Mouse (Mus musculus): Measurements from ENCODE around the gene Slit3. TPM values are rescaled to one million over a fixed set of nuclear protein-coding genes. Genes with fewer than 3 reads are reported as not detected.

Gene Slit3
- polyA plus RNA-seq, 1 experiment from 2014 or later: 14.2 TPM

- H3K36me3 ChIP-seq (ENCODE audit: insufficient read depth, low read length): no peaks in the 10 kb centered on the region
- H3K27ac ChIP-seq (ENCODE audit: low read length): no peak overlapping the region
- H3K9ac ChIP-seq (replicated peaks; ENCODE audit: low read depth): no peak overlapping the region
- no peak for DNase-seq (ENCODE audit: low spot score)
- no peak overlapping the region for H3K4me3 ChIP-seq (ENCODE audit: low read depth, low read length)
- TF ChIP-seq CTCF (IDR thresholded peaks at IDR 0.05) (no peak), EP300 (IDR thresholded peaks at IDR 0.05) (peak; percentile 24; the same call in 1 of the 2 replicates)
- H3K4me2 ChIP-seq (replicated peaks; ENCODE audit: low read depth, low read length): no peak overlapping the region
- 53% methylated on average over 6 of the region's 6 CpGs for WGBS
- H3K27me3 ChIP-seq (replicated peaks; ENCODE audit: insufficient read depth, low read length): no peaks in the 10 kb centered on the region
- H3K4me1 ChIP-seq (ENCODE audit: insufficient read depth, low read depth, low read length): no peaks in the 10 kb centered on the region
- peak; percentile 52 for ATAC-seq
- no peaks in the 10 kb centered on the region for H3K9me3 ChIP-seq (ENCODE audit: low read length)
These were observed 219.7 kb downstream of the Slit3 start for GRCm38 (mm10) chr11:35340752-35341151.

GRCm38 (mm10) chr11:35342486-35342885 is 221.5 kb downstream of the Slit3 start:
- no peak for ATAC-seq
- H3K27me3 ChIP-seq (replicated peaks; ENCODE audit: insufficient read depth, low read length): no peaks in the 10 kb centered on the region
- H3K4me1 ChIP-seq (ENCODE audit: insufficient read depth, low read depth, low read length): no peaks in the 10 kb centered on the region
- no peak for DNase-seq (ENCODE audit: low spot score)
- no peak overlapping the region for H3K9ac ChIP-seq (replicated peaks; ENCODE audit: low read depth)
- H3K27ac ChIP-seq (ENCODE audit: low read length): no peak overlapping the region
- H3K9me3 ChIP-seq (ENCODE audit: low read length): no peaks in the 10 kb centered on the region
- no peak overlapping the region for H3K4me3 ChIP-seq (ENCODE audit: low read depth, low read length)
- TF ChIP-seq CTCF (IDR thresholded peaks at IDR 0.05) (no peak), EP300 (IDR thresholded peaks at IDR 0.05) (no peak)
- H3K4me2 ChIP-seq (replicated peaks; ENCODE audit: low read depth, low read length): no peak overlapping the region
- no peaks in the 10 kb centered on the region for H3K36me3 ChIP-seq (ENCODE audit: insufficient read depth, low read length)
- 43% methylated on average over 5 of the region's 5 CpGs for WGBS

- no peaks in the 10 kb centered on the region for H3K9me3 ChIP-seq (ENCODE audit: low read length)
- no peaks in the 10 kb centered on the region for H3K27me3 ChIP-seq (replicated peaks; ENCODE audit: insufficient read depth, low read length)
- H3K36me3 ChIP-seq (ENCODE audit: insufficient read depth, low read length): no peaks in the 10 kb centered on the region
- H3K4me3 ChIP-seq (ENCODE audit: low read depth, low read length): no peak overlapping the region
- H3K4me1 ChIP-seq (ENCODE audit: insufficient read depth, low read depth, low read length): no peaks in the 10 kb centered on the region
- no peak overlapping the region for H3K9ac ChIP-seq (replicated peaks; ENCODE audit: low read depth)
- ATAC-seq (no peak), DNase-seq (ENCODE audit: low spot score) (no peak)
- 71% methylated on average over 13 of the region's 13 CpGs for WGBS
- H3K27ac ChIP-seq (ENCODE audit: low read length): no peak overlapping the region
- no peak for TF ChIP-seq CTCF (IDR thresholded peaks at IDR 0.05)
- no peak for TF ChIP-seq EP300 (IDR thresholded peaks at IDR 0.05)
- H3K4me2 ChIP-seq (replicated peaks; ENCODE audit: low read depth, low read length): no peak overlapping the region
These were observed 224.9 kb downstream of the Slit3 start for GRCm38 (mm10) chr11:35345696-35346480.

- no peaks in the 10 kb centered on the region for H3K27me3 ChIP-seq (replicated peaks; ENCODE audit: insufficient read depth, low read length)
- no peaks in the 10 kb centered on the region for H3K36me3 ChIP-seq (ENCODE audit: insufficient read depth, low read length)
- no peak overlapping the region for H3K27ac ChIP-seq (ENCODE audit: low read length)
- no peaks in the 10 kb centered on the region for H3K9me3 ChIP-seq (ENCODE audit: low read length)
- TF ChIP-seq EP300 (IDR thresholded peaks at IDR 0.05): no peak
- no peak for TF ChIP-seq CTCF (IDR thresholded peaks at IDR 0.05)
- no peak overlapping the region for H3K4me3 ChIP-seq (ENCODE audit: low read depth, low read length)
- no peak overlapping the region for H3K4me2 ChIP-seq (replicated peaks; ENCODE audit: low read depth, low read length)
- ATAC-seq (no peak), DNase-seq (ENCODE audit: low spot score) (no peak)
- WGBS: 32% methylated on average over 4 of the region's 4 CpGs
- H3K9ac ChIP-seq (replicated peaks; ENCODE audit: low read depth): no peak overlapping the region
- no peaks in the 10 kb centered on the region for H3K4me1 ChIP-seq (ENCODE audit: insufficient read depth, low read depth, low read length)
These were observed 227.1 kb downstream of the Slit3 start for GRCm38 (mm10) chr11:35348099-35348498.

GRCm38 (mm10) chr11:35350968-35351367 is 229.9 kb downstream of the Slit3 start:
- no peaks in the 10 kb centered on the region for H3K4me1 ChIP-seq (ENCODE audit: insufficient read depth, low read depth, low read length)
- no peak overlapping the region for H3K4me3 ChIP-seq (ENCODE audit: low read depth, low read length)
- ATAC-seq (no peak), DNase-seq (ENCODE audit: low spot score) (no peak)
- H3K36me3 ChIP-seq (ENCODE audit: insufficient read depth, low read length): no peaks in the 10 kb centered on the region
- H3K27me3 ChIP-seq (replicated peaks; ENCODE audit: insufficient read depth, low read length): no peaks in the 10 kb centered on the region
- H3K4me2 ChIP-seq (replicated peaks; ENCODE audit: low read depth, low read length): no peak overlapping the region
- H3K9me3 ChIP-seq (ENCODE audit: low read length): no peaks in the 10 kb centered on the region
- H3K27ac ChIP-seq (ENCODE audit: low read length): no peak overlapping the region
- TF ChIP-seq CTCF (IDR thresholded peaks at IDR 0.05): no peak
- no peak for TF ChIP-seq EP300 (IDR thresholded peaks at IDR 0.05)
- WGBS: 48% methylated on average over 4 of the region's 4 CpGs
- no peak overlapping the region for H3K9ac ChIP-seq (replicated peaks; ENCODE audit: low read depth)

- Histone ChIP-seq H3K4me3 (ENCODE audit: low read depth, low read length) (no peak overlapping the region), H3K9ac (replicated peaks; ENCODE audit: low read depth) (no peak overlapping the region), H3K36me3 (ENCODE audit: insufficient read depth, low read length) (no peaks in the 10 kb centered on the region), H3K4me2 (replicated peaks; ENCODE audit: low read depth, low read length) (no peak overlapping the region), H3K27ac (ENCODE audit: low read length) (no peak overlapping the region), H3K9me3 (ENCODE audit: low read length) (no peaks in the 10 kb centered on the region), H3K4me1 (ENCODE audit: insufficient read depth, low read depth, low read length) (no peaks in the 10 kb centered on the region), H3K27me3 (replicated peaks; ENCODE audit: insufficient read depth, low read length) (no peaks in the 10 kb centered on the region)
- ATAC-seq: no peak
- 48% methylated on average over 2 of the region's 2 CpGs for WGBS
- no peak for DNase-seq (ENCODE audit: low spot score)
- TF ChIP-seq EP300 (IDR thresholded peaks at IDR 0.05) (no peak), CTCF (IDR thresholded peaks at IDR 0.05) (no peak)
These were observed 230.4 kb downstream of the Slit3 start for GRCm38 (mm10) chr11:35351376-35351775.

All from lung, postnatal 0 days (tissue).